23 mouse cellular contexts compared by ENCODE assay signal in the genomic region with DNA sequence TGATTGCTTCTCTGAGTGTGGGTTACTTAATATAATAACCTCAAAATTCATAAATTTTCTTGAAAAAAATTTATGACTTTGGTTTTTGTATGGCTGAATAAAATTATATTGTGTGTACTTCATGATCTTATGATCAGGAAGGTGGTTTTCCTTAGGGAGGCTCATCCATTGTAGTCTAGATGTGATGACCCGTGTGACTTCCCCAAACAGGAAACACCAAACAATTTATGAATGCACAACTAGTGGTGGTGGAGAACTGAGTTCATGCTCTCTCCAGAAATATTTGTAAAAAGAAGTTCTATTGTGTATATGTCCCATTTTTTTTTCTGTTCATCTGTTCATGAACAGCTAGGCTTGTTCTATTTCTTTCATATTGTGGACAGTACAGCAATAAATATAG. TPM values are rescaled to one million over a fixed set of nuclear protein-coding genes. Genes with fewer than 3 reads are reported as not detected.
DNase-seq lines count a peak whose midpoint lies in the region; TF ChIP-seq lines count a peak whose summit lies in the region.
"Had no signal": no experiment of that assay in that cellular context is flagged by ENCODE, and none has a peak within 500 bp of the region (broad histone marks: within the 10 kb centered on the region; RNA-seq: fewer than 3 reads in every experiment).

No protein-coding gene starts in this region.

- no peak overlapping the region for H3K4me3 ChIP-seq in heart, embryonic 10.5 days
- H3K4me3 ChIP-seq in kidney, adult 2 months (ENCODE audit: insufficient read depth, low read depth, low read length): no peak overlapping the region
- H3K4me3 ChIP-seq in brown adipose tissue, adult 24 weeks (ENCODE audit: insufficient read depth, low read depth, low read length): no peak overlapping the region
- H3K4me3 ChIP-seq: embryonic facial prominence, embryonic 12.5 days; embryonic facial prominence, embryonic 15.5 days; erythroblast, embryonic 14.5 days; forebrain, embryonic 12.5 days; forebrain, embryonic 15.5 days; heart, embryonic 15.5 days had no signal

- H3K4me1 ChIP-seq in heart, embryonic 10.5 days: no peaks in the 10 kb centered on the region
- H3K4me1 ChIP-seq in kidney, adult 2 months (ENCODE audit: control insufficient read depth, insufficient read depth, low read length): no peaks in the 10 kb centered on the region
- H3K4me1 ChIP-seq in brown adipose tissue, adult 24 weeks (ENCODE audit: control insufficient read depth, insufficient read depth, insufficient read length, low read length): peaks cover 2% of the 10 kb centered on the region; the same call in 1 of the 2 replicates
- H3K4me1 ChIP-seq: embryonic facial prominence, embryonic 12.5 days; embryonic facial prominence, embryonic 15.5 days; forebrain, embryonic 12.5 days; forebrain, embryonic 15.5 days; heart, embryonic 15.5 days had no signal

- peaks cover 2% of the 10 kb centered on the region; the same call in 1 of the 2 replicates for H3K36me3 ChIP-seq in heart, embryonic 10.5 days
- no peaks in the 10 kb centered on the region for H3K36me3 ChIP-seq in kidney, adult 2 months (ENCODE audit: control insufficient read depth, insufficient read depth, low read length)
- H3K36me3 ChIP-seq: forebrain, embryonic 12.5 days; heart, embryonic 15.5 days had no signal

- H3K27ac ChIP-seq in heart, embryonic 10.5 days: no peak overlapping the region
- no peak overlapping the region for H3K27ac ChIP-seq in kidney, adult 2 months (ENCODE audit: insufficient read depth, low read depth, low read length)
- H3K27ac ChIP-seq in brown adipose tissue, adult 24 weeks (replicated peaks; ENCODE audit: low read depth, low read length): peak overlapping the region; percentile 85; the same call in 1 of the 2 replicates
- H3K27ac ChIP-seq: embryonic facial prominence, embryonic 12.5 days; embryonic facial prominence, embryonic 15.5 days; forebrain, embryonic 12.5 days; forebrain, embryonic 15.5 days; heart, embryonic 15.5 days; hindbrain, embryonic 14.5 days; hindbrain, postnatal 0 days had no signal

- DNase-seq in heart, adult 11 months: peak; percentile 84
- no peak for DNase-seq in heart, embryonic 10.5 days (ENCODE audit: low spot score)
- DNase-seq in kidney, adult 2 months: peak; percentile 54
- no peak for DNase-seq in kidney, adult 11 months
- no peak for DNase-seq in embryo, embryonic 10.5 days (ENCODE audit: low spot score)
- DNase-seq: adrenal gland, adult 8-10 months; adrenal gland, postnatal 25 days; cerebellum, adult 18-20 months; cerebellum, adult 9-10 months; cerebellum, postnatal 14 days; gastrocnemius, postnatal 10 days; gastrocnemius, postnatal 36 days; heart, postnatal 10 days; heart, postnatal 4 days had no signal

- no peaks in the 10 kb centered on the region for H3K27me3 ChIP-seq in heart, embryonic 10.5 days (ENCODE audit: insufficient read depth, poor library complexity, severe bottlenecking)
- H3K27me3 ChIP-seq in kidney, adult 2 months (replicated peaks; ENCODE audit: control insufficient read depth, insufficient read depth, low read length): no peaks in the 10 kb centered on the region
- H3K27me3 ChIP-seq: embryonic facial prominence, embryonic 12.5 days; embryonic facial prominence, embryonic 15.5 days; forebrain, embryonic 12.5 days; forebrain, embryonic 15.5 days; heart, embryonic 15.5 days had no signal

- 76% methylated on average over 1 of the region's 1 CpGs for WGBS in heart, embryonic 10.5 days
- WGBS in kidney, adult 2 months: 71% methylated on average over 1 of the region's 1 CpGs

- TF ChIP-seq CTCF in kidney, adult 2 months (conservative IDR thresholded peaks at IDR 0.05; ENCODE audit: insufficient read depth, insufficient read length, low read depth, low read length): no peak

- no peak for TF ChIP-seq POLR2A in kidney, adult 2 months (IDR thresholded peaks at IDR 0.05; ENCODE audit: low read depth, low read length)

- H3K9me3 ChIP-seq in heart, embryonic 10.5 days: no peaks in the 10 kb centered on the region
- H3K9me3 ChIP-seq: embryonic facial prominence, embryonic 12.5 days; embryonic facial prominence, embryonic 15.5 days; forebrain, embryonic 12.5 days; forebrain, embryonic 15.5 days; heart, embryonic 15.5 days had no signal

RNA-seq across cellular contexts. Expression of gene 4930402H24Rik, which starts 18.8 kb away (rescaled TPM):
- polyA plus RNA-seq in heart, embryonic 10.5 days (2016; fragmentation: Nextera tagmentation; extraction: Ambion mirVana): 36.8 and 56.0 TPM in 2 replicates
- 70.2 and 91.4 TPM in 2 replicates for polyA plus RNA-seq in kidney, adult 2 months (2012; rRNA removed)
- polyA plus RNA-seq in brown adipose tissue, adult 24 weeks (2012; ENCODE audit: insufficient read depth, insufficient read length, missing spikeins): 62.1 and 105 TPM in 2 replicates

RNA-seq across cellular contexts. Expression of gene Atrn, which starts 18.8 kb away (rescaled TPM):
- polyA plus RNA-seq in heart, embryonic 10.5 days (2016; fragmentation: Nextera tagmentation; extraction: Ambion mirVana): 5.3 and 5.6 TPM in 2 replicates
- polyA plus RNA-seq in kidney, adult 2 months (2012; rRNA removed): 14.5 and 14.9 TPM in 2 replicates
- polyA plus RNA-seq in brown adipose tissue, adult 24 weeks (2012; ENCODE audit: insufficient read depth, insufficient read length, missing spikeins): 9.0 and 9.7 TPM in 2 replicates

Comparison
In these comparisons a context has a peak if more than half of its experiments do, and no peak if none do; other contexts are left out.
1. DNase-seq: peak in heart, adult 11 months (single experiment) and kidney, adult 2 months (single experiment); none in heart, embryonic 10.5 days (single experiment), kidney, adult 11 months (single experiment) and embryo, embryonic 10.5 days (single experiment).